Mouse (Mus musculus): ENCODE measurements at regions not wholly inside any gene's neighbourhood (a gene's known extent, or its start where the extent isn't known, plus 50 kb on each side); places are given as distances from the start of the nearest gene placed in this dataset.

DNA sequence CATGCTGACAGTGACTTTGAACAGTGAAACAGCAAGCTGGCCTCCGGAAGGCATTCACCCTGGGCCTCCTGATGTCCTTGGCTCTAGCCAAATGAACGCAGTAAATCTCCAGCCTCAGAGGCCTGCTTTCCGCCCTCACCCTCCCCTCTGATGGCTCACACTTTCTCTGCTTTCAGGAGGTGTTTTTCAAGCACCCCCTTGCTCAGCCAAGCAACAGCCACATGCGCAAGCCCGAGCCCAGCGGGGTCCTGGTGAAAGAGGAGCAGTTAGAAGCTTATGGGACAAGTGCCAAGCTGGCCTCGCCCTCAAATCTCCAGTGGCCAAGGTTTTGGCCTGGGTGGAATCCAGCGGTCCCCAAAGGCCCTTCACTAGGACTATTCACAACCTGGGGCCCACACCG is 109.6 kb upstream of the Zbtb40 start:
- no peak for DNase-seq

DNA sequence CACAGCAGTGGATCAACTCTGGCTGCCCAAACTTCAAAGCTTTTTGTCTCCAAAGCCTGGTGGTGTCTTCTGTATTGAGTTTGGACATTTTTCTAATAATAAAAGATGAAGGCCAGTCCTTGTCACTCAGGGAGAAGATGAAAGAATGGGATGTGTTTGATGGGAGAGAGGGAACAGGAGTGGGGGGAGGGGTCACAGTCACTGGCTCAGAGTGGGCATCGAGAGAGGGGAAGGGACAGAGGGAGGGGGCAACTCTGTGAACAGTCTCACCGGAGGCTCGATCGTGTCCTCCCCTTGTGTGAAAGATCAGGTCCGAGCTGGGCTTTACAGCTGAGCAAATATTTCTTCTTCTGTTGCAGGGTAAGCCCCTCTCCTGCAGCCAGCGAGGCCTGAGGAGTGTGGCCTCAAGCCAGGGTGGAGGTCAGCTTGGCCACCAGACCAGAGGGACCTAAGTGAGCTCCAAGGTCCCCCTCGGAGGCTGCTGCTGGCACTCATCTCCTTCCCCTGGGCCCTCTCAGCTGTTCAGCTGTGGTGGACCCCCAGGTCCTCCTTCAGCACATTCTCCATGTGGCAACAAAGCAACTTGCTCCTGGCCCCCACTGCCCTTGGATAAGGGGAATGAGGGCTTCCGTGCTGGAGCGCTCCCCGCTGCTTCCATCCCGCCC is 108.0 kb upstream of the Zbtb40 start:
- no peak for DNase-seq

DNA sequence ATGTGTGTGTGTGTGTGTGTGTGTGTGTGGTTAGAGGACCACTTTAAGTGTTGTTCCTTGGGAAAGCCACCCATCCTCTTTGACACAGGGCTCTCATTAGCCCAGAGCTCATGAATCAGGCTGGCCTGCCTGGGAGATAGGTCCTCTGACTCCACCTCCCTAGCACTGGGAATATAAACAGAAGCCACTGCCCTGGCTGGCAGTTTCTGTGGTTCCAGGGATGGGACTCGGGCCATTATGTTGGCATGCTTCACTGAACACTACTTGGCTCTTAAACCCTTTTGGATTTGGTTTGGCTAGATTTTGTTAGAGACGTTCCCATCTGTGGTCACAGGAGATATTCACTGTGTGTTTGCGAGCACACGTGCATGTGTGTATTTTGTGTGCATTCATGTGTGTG is 100.2 kb upstream of the Zbtb40 start:
- DNase-seq = no peak

DNA sequence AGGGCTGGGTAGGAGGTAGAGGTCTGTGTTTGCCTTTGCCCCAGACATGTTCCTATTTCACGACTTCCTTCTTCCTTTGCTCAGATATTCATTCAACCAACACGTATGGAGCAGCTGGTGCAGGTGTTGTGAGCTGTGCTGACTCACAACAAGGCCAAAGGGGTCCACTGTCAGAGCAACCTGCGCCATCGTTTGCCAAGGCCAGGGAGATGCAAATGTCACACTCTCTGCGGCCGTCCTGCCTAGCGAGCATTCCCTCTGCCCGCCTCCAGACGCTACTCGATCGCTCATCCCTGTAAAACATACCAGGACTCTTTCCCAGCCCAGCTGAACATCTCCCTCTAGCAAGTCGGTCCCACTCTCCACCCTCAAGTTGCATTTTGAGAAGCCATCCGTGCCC is 99.2 kb upstream of the Zbtb40 start:
- DNase-seq = no peak

DNA sequence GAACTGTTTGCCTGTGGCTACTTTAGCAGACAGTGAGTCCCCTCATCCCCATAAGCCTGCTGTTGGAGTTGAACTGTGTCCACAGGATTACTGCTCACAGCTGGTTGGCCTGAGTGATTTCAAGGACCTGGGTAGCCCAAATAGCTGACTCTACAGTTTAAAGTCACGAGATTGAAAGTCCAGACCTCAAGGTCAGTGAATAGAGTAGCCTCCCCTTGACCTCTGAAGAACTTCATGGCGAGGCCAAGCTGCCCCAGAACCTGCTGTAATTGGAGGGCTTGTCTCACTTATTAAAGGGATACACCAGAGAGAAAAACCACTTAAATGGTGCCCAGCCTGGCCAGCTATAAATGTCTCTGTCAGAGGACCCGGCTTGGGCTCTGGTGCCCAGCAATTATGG is 97.7 kb upstream of the Zbtb40 start:
- DNase-seq = no peak

DNA sequence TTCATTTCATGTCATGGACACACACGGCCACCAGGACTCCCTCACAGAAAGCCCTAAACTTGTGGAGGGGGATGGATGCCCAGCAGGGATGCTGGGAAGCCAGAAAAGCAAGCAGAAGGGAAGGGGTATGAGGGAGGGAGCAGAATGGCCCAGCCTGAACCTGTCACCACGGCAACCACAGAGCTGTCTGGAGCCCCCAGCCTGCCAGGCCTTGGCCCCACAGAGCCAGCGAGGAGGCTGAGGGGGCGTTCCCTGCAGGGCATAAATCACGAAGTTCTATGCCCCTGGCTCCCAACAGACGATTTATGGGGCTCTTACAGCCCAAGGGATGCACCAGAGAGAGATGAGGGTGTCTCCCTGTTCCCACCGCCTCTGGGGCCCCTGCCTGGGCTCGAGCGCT is 93.7 kb upstream of the Zbtb40 start:
- no peak for DNase-seq

DNA sequence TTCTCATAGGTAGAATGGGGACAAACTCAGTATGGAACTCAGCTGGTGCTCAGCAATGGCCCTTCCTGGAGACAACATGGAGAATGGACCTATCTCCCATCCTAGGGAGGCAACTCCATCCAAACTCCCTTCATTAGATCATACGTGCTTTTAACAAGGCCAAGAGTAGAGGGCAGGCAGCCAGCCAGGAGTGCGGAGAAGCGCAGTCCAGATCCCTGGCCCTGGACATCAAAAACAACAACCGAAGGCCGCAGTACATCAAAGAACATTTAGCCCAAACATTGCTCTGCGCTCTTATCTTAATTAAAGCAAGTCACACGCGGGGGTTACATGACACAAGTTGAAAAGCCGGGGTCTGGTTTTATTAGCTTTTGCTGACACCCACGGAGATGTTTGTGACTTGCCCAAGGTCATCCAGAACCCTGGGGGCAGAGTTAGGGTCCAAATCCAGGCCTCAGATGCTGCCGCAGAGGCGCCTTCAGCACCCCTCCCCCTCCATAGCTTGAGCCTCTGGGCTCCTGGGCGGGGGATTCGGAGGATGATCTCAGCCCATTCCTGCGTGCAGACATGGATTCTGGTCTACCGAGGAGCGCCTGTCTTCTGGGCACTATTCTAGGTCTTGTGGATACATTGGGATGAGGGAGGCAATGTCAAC is 90.6 kb upstream of the Zbtb40 start:
- no peak for DNase-seq

DNA sequence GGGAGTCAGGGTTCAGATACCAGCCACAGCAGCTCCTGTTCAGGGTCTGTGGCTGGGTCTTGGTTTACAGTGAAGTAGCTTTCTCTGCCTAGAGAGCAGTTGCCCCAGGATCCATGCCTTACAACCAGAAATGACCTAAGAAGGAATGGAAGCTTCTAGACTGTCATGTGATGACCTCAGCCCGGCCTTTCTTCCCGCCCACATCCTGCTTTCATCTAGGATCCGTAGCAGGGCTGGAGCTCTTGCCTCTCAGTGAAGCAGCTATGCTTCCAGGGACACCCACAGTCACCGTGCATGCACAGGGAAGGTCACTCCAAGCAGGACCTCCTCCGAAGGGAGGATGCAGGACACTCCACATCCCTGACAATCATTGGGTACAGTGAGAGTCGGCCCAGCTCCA is 89.5 kb upstream of the Zbtb40 start:
- no peak for DNase-seq

DNA sequence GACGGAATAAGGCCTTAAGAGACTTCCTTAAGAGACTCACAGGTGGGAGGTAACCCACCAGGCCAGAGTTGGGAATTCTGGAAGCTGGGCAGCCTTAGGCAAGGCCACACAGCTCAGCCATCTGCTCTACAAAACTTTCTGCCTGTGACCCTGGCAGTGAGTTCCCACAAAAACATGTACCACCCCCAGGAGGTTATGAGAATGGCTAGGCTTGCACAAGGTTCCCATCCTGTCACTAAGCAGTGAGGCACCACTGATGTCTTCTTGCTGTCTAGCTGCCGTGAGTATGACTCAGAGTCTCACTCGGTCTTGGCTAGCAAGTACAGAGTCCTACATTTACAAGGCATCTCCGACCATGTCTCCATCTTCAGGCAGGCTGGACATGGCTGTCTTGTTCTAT is 87.7 kb upstream of the Zbtb40 start:
- DNase-seq = no peak

DNA sequence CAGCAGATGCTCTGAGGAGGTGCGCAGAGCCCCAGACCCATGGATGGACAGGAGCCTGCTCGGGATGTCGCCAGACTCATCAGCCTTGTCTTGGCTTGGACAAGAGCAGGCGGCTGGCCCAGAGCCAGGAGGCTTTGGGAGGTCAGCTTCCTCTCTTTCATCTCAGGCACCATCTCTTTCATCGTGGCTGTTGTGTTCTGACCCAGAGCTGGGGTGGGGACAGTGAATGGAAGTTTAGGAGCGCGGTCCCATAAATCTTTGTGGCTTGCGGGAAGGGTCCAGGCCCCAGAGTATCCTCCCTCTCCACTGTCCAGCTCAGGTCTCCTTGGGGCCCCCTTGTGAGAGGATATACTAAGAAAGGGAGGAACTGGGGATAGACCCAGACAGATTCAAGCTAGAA is 87.2 kb upstream of the Zbtb40 start:
- DNase-seq = no peak

DNA sequence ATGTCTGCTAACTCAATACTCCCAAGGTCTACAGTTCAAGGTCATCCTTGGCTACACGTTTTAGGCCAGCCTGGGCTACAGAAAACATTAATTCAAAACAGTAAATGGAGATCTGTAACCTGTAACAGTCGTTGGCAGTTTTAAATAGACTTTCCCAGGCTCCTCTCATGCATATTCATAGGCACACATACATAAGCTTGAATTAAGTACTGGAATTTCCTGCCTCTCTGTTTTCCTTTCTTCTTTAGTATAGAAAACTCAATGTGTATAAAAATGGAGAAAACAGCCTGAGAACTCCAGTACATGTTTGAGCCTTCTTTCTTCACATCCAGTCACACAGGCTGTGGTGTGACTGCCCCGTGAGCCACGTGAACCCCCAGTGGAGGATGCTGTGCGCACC is 86.0 kb upstream of the Zbtb40 start:
- DNase-seq = no peak

DNA sequence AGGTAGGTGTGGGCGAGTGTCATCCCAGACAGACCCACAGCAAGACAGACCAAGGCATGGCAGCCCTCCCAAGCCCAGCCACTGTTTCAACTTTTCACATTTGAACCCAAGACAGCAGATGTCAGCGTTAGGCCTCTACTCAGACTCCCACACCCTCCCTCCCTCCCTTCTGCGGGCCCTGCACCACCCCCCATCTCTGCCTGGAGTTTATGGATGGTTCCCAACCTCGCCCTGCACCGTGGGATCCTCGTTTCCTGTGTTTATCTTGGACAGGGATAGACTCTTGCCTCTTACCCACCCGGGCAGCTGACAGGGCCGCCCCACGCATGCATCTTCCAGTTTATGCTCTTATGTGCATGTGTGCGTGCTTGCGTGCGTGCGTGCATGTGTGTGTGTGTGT is 85.2 kb upstream of the Zbtb40 start:
- no peak for DNase-seq

DNA sequence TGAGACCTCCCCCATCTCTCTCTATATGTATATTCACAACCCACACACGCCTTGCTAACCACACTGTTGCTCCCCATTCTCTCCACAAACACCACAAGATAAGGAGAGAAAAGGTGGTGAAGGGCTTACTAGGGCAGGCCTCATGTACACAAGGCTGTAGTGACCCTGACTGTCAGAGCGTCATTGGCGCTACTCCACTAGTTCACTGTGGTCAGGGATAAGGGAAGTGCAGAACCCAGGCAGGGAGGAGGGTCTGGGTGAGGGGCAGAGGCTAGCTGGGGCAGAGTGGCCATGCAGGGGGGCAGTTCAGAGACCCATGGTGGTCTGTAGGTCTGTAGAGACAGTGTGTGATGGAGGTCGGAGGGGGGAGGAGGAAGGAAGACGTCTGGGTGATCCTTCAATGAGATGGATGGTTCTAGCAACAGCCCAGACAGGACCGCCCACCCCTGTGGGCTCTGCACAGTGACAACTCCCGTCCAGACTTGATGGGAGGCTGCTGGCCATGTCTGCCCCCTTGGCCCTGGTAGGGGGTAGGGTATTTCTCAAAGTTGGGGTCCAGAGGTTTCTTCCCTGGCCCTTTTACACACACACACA is 82.1 kb upstream of the Zbtb40 start:
- no peak for DNase-seq

DNA sequence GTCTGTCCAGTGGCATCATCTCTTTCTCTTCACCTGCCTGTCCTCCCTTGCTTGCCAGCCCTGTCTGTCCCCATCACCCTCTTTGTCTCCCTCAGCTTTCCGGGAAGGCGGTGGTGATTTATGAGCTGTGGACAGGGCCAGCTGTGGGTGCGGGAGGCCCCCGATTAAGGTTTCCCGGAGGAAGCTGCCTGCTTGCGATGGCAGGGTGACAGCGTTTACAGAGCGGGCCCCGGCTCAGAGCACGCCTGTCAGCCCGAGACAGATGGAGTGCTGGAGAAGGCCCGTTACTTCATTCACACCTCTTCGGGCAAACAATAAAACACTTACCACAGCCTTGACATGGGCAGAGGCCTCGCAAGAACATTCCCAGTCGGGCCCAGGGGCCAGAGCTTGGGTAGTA is 79.6 kb upstream of the Zbtb40 start:
- DNase-seq = no peak

DNA sequence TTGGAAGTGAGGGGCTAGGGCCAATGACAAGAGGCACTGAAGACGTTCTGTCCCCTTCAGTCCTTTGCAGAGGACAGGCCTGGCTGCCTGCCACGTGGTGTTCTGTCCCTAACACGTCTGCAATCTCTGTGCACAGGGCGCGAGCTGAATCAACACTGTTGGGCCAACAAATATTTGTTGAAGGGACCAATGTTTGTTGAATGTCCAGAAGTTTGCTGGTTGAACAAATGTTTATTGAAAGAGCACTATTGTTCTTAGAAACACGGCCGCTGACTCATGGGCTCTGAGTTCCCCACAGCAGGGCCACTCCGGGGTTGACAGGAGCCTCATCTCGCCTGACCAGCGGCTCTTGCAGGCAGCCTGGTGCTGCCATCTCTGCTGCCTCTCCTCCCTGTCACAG is 73.1 kb upstream of the Zbtb40 start:
- DNase-seq = no peak

DNA sequence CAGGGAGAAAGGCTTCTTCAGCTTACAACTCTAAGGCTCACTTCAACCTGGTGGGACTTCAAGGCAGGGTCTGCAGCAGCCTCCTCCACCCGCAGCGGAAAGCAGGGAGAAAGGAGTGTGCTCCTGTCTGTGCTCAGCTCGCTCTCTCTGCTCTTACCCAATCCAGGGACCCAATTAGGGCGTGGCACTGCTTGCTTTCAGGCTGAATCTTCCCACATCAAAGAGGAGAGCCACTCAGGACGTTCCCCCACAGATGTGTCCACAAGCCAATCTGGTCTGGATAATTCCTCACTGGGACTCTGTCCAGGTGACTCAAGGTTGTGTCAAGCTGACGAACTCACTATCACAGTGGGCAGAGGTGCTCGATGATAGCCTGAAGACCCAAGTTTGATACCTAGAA is 72.0 kb upstream of the Zbtb40 start:
- DNase-seq = no peak

DNA sequence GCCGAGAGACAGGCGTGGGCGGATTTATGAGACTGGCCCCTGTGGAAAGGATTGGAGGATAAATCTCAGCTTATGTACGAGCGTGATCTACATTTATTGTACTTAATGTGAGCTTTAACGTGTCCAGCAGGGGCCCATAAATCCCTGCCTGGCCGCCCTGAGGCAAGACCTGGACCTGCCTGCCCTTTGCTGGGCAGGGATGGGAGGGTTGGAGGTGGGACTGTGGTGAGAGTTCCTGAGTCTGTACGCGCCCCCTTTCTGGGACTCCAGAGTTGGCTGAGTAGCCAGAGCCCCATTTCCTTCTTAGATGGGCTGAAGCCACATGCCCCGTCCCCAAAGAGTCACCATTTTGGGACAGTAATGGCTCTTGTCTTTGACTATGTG is 69.7 kb upstream of the Zbtb40 start:
- DNase-seq = no peak

DNA sequence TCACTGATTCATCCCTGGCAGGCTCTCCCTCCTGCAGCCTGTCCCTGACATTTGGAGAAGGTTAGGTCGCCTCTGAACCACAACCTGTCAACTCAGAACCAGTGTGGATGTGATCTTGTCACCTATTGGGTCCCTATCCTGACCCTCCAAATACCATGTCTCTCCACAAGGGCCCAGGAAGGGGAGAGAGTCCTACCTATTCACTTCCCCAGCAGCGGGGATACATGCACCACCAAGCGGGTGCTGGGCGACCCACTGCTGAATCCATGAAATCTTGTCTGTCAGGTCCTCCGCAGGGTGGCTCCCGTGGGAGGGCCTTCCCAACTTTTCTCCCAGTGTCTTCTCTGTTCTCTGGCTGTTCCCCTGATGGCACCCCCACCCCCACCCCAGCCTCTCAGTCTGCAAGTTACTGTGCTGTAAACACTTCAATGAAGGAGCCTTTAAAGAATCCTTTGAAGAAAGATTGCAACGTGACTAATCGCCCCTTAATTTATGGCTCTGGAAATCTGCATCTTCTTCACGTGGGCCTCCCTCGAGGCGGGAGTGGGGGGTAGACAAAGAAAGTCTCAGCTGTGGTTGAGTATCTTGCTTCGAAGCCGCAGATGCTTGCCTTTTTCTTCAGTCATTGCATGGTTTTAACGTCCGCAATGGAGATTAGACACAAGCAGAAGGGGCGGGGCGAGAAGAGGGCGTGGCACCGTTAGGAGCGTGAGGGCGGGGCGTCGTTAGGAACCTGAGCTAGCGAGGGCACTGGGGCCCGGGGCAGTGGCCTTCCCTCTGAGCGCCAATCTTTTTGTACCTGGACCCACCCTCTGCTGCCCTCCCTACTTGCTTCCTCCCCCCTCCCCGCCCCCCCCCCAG is 69.1 kb upstream of the Zbtb40 start:
- DNase-seq = peak; percentile 71

DNA sequence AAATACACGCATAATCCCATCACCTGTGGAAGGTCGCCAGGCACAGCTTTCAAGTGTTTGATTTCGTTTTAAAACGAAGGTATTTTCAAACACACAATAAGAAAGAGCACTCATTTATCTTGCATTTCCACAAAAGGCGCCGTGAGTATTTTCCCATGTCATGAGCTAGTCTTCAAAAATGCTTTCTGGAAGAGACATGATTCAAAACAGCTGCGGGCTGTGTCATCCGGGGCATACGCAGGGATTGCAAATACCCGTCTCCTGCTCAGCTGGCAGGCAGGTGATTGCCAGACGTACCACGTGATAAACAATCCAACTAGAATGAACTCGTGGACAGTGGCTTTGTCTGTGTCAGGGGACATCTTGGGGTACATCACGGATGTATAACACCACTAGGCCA is 66.5 kb upstream of the Zbtb40 start:
- no peak for DNase-seq

DNA sequence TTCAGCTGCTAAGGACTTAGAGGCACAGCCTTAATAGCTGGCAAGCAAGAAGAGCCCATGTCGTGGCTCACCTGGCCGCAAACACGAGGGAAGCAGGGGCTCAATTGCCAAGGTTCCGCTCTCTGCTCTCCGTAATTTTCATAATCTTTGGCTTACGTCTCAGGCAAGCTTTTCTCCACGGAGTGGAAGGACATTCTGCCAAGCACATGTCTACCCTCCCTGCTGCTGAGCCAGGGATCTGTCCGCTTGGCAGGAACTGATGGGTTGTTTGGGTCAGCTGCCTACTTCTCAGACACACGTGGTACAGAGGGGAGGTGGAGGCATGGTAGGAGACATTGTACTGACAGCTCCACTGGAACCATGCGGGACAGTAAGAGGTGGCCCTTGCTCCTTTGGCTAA is 61.7 kb upstream of the Zbtb40 start:
- DNase-seq = no peak

DNA sequence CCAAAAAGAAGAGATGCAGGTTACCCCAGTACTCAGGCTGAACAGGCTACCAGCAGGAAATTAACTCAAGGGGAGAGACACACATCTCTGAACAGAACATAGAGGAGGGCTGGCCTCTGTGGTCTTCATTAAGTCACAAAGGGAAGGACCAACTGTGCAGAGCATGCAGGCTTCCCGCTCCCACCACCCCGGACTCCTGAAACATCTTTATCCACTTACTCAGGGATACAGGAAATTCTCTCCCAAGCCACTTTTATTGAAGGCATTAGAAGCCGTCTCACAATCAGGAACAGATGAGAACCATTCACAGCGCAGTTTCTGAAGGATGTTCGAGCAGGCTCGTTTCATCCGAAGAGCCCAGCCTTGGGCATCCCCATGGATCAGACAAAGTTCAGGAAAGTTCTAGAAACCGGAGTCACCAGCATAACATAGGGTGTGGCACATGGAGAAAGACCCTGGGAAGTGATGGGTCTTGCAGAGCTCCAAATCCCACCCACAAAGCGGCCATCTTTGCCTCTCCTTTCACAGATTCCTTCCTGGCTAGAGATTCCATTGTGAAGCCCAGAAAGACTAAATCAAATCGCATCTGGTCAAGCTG is 55.9 kb upstream of the Zbtb40 start:
- no peak for DNase-seq

DNA sequence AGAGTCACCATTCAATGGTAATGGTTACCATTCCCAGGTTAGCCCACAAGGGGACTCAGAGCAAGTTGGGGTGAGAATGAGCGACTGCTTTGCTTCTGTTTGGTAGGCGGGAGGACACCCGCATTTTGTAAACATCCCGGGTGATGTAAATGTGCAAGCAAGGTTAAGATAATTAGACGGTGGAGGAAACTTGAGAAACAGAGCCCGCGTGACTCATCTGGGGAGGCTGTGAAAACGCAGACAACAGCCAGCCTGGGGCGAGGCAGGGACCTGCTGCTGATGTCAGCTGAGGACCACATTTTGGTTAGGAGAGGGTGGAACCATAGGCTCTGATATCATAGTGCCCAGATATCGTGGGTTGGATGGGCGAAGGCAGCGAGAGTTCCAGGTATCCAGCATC is 52.6 kb upstream of the Zbtb40 start:
- no peak for DNase-seq

DNA sequence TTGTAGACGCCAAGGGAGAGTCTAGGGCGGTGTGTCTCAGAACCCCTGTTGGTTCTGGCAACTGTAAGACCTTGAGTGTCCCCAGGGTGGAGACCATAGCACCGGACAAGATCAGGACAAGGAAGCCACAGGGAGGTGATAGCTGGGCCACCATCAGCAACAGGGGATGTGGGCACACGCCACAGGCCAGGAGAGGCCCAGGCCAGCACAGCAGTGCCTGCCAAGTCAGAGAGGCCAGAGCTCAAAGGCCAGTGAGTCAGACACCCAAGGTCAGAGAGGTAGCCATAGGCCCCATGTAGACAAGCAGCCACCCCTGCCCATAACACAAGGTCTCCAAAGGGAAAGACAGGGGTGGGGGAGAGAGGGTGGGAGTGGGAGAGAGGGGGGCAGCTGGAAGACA is 52.2 kb upstream of the Zbtb40 start:
- DNase-seq = no peak
